Mouse (Mus musculus) fat pad, adult 2 months (tissue): ENCODE measurements around the gene Cadm2.

Source experiments
- DNase-seq: peaks from one replicate; pipeline ENCODE4 v3.0.0-alpha.2; 2011; ENCODE audit warnings: low read depth, low spot score; ENCODE audit errors: extremely low read depth

Gene Cadm2

DNA sequence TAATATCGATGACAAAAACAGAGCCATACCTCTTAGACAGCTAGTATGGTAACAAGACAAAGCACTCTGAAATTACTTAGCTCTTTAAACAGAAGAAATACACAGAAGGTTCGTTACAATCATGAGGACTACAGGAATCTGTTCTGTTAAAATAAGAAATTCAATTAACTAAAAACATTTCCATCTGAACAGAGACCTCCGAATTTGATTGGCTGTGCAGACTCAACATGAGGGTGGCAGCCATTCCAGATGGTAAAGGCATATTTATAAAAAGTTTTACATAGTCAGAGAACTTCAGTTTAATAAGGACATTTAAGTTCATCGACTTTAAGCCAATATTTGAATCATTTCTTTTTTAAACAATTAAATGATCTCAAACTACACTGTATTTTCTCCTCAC is 105.2 kb downstream of the Cadm2 start:
- DNase-seq, result no peak

DNA sequence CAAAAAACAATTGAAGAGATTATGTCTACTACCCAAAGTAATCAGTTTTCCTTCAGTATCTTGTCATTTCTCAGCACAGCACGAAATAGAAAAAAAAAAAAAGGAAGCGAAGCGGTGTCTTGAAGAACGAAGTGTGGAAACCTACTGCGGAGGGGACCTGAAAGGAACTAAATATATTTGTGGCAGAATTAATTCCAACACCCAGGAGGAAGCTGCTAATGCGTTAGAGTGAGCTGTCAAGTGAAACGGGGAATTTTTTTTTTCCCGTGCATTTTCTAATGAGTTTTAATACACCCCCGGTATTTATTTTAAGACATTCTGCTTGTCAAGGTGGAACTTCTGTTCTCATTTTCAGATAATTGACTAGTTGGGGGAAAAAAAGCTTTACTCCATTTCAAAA is 111.6 kb downstream of the Cadm2 start:
- DNase-seq, result no peak

DNA sequence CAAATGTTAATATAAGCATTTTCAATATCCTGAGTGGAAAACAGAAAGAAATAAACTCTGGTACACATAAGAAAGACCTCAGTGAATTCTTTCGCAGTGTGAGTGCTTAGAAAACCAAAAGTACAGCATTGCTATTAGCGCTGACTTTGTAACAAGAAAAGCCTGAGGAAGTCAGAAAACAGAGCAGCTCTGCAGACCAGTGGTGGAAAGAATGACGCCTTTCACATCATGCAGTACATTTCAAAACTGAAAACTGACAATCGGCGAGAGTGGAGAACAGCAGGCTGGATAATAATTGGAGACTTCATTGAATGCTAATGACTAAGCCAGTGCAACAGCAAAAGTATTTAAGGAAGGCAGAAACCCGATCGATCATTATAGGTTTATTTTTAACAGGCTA is 138.2 kb downstream of the Cadm2 start:
- DNase-seq, result no peak

DNA sequence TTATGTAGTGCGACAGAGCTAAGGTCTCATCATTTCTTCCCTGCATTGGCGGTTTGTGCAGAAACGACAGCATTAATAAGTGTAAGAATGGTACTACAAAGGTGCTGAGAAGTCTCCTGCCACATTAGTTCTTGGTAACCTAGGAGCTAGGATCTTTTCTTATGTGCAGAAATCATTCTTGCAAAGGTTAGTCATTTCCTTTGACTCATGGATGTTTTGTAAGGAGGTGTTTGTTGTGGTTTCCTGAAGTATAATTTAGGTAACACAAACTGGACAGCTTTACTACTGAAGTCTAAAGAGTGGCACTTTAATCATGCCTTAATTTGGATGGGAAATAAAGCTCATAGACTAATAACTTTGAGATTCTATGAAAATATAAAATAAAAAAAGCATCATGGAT is 153.7 kb downstream of the Cadm2 start:
- DNase-seq, result no peak

DNA sequence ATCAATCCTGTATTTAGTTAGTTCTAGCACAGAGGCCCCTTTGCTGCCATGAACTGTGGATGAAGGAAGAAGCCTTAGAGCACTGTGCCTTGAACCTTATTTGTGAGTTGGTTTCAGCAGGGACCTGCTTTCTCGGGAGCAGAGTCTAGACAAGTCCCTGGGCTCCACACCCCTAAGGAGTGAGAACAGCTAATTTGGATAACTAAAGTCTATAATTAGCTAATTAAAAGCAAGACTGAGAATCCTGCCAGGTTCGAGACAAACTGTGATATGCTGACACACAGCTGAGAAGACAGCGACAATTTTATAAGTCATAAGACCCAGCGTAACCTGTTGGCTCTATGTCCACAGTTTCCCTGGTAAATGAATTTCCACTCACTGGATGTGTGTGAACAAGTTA is 184.4 kb downstream of the Cadm2 start:
- no peak for DNase-seq

DNA sequence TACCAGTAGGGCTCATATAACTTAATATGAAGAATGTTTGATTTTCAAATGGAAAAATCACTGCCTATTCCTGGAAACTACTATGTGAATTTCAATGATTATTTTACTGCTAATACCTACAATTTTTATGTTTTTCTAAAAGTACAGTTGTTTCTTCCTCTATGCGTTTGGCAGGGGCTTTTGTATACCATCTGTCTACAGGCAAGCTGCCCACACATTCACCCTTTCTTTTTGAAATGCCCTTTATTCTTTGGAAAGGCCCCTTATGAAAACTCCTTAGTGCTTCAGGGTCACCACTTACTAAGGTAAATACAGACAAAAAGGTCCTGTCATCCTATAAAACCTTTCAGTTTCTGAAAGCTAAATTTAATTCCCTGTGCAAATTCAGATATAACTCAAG is 195.3 kb downstream of the Cadm2 start:
- no peak for DNase-seq

DNA sequence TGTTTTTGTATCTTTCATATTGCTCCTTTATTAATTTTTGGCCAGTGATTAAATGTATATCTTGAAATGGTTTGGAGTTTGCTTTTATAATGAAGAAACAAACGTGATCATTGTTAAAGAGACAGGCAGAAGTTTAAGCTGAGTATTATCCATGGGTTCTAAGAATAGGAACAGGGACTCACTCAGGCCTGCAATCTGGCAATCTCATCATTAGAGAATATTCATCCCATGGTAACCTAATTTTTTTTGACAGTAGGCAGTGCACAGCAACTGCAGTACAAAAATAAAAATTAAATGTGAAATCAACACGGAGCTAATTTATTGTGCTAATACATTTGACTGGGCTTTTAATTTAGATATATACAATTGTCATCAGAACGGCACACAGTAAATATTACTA is 209.8 kb downstream of the Cadm2 start:
- DNase-seq, result no peak

DNA sequence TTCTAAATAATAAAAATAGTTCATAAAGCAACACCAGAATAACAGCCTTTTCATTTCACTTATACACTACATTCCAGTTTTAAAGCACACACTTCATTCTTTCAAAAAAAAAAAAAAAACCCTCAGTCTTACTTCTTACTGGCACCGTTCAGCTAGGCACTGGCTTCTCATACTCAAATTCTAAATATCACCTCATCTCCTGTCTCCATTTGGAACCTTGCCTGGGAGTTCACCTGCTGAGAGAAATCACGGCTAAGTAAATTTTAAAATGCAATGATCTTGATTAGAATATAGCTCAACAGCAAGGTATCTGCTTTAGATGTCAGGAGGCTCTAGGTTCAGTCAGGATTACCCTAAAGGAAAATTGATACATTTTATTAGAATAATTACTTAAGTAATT is 210.2 kb downstream of the Cadm2 start:
- no peak for DNase-seq

DNA sequence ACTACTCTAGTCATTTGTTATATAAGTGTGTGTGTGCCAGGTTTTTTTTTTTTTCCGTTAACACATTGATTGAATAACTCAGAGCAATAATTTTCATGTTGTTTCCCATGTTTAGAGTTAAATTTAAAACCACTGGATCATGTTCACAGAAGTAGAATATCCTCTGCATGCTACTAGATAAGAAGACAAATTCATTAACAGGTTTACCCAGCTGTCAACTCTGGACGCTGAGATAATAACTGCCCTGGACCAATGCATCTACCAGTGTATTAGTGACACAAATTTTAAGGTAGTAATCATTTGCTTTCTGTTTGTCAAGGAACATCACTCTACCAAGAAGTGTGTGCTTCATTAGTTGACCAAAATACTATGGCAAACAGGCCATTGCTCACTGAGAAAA is 253.0 kb downstream of the Cadm2 start:
- no peak for DNase-seq

DNA sequence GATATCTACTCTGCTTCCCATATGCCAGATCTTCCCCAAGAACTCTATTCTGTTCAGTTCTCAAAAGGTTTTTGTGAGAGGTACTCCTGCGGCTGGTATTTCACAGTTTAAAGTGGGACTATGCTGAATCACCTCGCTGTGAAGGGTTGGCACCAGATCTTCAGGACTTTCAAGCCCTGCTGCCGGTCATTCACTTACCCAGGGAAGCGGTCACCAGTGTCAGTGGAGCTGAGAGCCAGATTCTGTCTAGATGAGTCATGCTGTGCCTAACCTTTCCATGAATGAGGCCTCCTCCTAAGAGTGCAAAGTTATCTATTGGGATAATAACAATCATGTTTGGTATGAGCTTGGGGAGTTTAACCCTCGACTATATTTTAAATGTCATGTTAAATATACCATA is 272.7 kb downstream of the Cadm2 start:
- no peak for DNase-seq

DNA sequence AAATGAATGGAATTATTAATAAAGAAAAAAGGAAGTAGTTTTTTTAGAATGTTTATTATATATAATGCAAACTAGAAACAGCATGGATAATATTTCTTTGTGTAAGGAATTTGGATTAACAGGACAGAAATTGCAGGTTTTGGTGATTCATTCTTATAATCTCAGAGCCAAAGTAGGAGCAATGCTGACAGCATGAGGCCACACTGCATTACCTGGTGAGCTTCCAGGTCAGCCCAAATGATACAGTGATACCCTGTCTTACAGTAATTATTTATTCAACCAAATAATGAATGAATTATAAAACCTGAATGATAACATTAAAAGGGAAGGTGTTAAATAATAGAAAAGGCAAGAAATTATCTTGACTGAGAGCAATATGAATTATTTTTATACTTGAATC is 273.1 kb downstream of the Cadm2 start:
- no peak for DNase-seq

DNA sequence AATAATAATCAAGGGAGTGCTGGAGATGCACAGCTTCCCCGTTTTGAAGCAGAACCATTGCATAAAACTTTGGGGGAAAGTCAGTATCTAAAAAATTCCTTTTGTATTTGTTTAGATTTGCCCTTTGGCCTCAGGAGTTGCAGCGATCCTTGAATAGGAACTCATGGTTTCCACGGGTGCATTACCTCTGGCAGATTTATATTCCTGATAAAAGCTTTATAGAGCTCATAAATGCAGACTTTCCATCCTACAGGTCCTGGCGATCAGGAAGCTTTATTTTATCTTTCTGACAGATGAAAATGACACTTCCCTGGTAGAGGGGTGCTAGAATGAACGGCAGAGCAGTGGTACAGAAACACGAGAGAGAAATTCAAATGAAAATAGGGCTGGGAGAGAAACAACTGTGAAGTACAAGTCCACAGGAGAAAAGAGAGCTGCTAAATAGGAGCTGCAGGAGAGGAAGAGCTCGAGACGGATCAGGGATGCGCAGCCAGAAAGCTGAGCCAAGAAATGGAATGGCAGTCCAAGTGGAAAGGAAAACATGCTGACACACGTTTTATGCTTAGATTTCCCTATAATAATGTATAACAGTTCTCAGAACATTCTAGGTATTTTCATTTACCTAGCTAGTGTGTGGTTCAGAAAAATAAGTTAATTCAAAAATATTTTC is 274.0 kb downstream of the Cadm2 start:
- no peak for DNase-seq

DNA sequence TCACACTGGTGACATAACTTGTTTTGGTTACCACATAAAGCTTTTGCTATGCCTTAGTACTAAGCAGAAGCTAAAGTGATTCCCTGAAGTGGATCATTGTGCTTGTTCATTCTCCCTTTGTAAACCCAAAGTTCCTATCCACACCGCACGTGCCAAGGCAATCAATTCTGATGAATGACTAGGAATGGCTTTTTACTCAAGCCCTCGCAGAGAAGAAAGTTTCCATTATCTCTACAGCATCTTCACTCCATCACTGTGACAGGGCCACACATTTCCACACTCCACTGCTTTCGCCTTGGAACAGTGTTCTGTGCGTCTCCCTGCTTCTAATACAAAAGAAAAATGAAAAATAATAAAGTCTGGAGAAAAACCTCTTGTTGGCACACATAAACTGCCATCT is 276.5 kb downstream of the Cadm2 start:
- DNase-seq, result no peak

DNA sequence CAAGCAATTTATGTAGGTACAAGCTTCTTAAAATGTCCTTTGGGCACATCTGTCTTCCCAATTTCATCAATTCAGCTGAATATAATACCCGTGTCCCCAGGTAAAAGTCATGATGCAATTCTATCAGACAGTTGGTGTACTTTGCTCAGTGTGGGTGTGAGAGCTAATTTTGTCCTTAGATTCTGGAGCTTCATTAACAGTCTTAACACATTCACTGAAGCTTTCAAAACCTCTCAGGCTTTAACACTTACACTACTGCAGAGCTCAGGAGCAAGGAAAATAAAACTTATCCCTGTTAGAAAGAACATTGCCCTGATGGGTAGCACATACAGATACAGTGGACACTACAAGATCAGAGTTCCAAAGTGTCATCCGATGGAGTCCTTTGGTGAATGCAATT is 309.7 kb downstream of the Cadm2 start:
- no peak for DNase-seq

DNA sequence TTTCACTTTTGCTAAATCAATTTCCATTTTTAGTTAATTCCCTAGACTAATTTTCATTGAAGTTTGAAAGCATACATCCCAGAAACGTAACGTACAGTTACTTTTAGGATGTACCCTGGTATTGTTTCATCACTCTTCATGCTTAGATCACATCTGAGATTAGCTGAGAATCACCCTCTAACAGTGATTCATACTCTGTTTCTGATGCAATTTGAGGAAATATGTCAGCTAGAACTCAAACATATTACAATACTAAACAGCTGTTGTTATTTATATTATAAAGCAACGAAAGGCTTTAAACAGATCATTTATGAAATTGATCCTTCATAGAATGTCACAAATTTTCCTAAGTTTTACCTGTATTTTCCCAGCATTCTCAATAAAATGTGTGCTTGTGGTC is 336.0 kb downstream of the Cadm2 start:
- DNase-seq, result no peak

DNA sequence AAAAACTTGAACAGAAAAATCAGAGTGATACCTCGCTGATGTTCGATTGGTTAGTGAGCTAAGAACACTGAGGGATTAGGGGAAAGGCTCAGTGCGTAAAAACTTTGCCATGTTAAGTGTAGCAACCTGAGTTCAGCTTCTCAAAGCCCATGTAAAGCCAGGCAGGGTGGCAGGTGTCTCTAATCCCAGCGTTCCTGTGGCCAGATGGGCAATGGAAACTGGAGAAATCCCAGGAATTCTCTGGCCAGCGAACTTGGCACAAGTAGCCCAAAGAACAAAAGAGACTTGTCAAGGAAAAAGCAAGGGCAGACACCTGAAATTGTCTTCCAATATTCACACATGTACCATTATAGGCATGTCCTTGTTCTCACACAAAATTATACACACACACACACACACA is 377.1 kb downstream of the Cadm2 start:
- DNase-seq, result no peak

DNA sequence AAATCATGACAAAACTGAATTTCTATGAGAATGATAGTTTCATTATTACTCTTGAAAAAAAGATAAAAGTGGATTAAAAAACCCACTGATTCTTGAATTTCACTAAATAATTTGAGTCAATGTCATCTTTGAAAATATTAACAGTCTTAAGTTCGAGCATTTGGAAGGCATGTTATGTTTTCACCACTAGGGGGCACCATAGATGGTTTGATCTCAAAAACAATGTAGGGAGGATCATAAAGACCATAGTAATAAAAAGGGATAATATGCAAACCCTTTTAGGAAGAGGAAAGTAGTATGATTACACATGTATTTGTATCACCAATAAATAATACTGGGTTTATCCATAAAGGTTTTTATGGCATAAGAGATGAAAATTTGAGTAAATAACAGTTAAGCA is 385.8 kb downstream of the Cadm2 start:
- DNase-seq, result no peak

DNA sequence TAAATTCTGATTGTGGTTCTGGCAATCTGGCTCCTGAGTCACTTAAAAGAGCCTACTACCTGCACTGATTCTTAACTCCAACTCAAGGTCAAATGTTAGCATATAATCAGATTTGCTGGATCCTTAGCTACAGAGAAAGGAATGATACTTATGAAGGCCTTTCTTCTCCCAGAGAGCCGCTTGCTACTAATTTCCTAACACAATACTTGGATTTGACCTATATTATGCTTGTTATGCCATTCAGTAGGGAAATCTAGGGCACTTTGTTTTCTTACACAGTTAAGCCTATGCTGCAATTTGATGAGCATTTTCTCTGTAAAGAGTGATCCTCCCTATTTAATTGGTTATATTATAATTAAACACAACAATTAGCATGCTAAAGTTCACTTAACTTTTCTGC is 394.0 kb downstream of the Cadm2 start:
- DNase-seq, result no peak

DNA sequence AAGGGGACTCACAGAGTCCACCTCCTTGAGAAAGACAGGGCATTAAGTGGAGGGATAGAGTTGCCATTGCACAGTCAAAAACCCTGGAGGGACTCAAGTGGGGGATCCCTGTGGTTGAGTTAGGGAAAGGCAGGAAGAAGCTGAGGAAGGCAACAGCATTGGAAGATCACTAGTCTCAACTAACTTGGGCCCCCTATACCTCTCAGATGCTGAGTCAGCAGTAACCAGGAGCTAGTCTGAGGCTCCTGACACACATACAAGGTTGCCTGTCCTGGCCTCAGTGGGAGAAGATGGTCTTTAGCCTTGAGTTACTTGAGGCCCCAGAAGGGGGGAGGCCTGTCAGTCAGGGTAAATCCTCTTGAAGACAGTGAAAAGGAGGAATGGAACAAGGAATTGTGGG is 417.4 kb downstream of the Cadm2 start:
- DNase-seq, result no peak

DNA sequence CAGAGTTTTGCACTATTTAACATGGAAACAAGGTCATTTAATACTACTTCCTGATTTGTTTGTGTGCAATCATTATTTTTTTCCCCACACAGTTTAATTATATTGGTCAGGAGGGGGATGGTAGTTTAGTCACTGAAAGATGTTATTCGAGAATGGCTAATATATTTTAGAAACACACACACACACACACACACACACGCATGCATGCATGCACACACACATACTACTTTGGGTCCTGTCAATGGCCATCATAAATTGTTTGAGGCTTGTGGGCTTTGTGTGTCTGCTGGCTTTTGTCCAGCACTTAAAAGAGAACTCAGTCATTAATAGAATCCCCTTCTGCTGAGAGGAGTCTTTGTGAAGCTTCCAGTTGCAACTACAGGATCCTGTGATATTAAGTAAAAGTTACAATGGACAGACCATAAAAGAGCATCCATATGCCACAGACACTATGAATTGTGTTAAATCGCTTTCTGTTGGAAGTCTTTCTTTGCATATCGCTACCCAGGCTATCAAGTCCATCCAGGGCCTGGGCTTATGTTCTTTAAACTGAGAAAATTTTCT is 427.8 kb downstream of the Cadm2 start:
- no peak for DNase-seq

DNA sequence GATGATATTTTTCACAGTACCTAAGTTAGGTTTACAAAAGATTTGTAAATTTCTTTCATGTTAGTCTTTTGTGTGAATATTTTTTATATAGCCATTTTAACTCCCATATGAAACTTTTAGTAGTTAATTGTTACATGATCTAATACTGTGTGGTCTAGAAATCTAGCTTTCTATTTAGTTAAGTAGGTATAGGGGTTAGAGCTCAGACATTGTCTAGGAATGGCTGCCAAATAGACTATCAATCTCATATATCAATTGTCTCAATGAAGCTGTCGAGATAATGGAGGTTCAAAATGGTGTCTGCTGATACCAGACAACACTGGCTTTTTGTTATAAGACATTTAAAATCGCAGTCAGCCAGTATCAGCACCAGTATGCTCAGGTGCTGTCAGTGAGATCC is 428.3 kb downstream of the Cadm2 start:
- no peak for DNase-seq

DNA sequence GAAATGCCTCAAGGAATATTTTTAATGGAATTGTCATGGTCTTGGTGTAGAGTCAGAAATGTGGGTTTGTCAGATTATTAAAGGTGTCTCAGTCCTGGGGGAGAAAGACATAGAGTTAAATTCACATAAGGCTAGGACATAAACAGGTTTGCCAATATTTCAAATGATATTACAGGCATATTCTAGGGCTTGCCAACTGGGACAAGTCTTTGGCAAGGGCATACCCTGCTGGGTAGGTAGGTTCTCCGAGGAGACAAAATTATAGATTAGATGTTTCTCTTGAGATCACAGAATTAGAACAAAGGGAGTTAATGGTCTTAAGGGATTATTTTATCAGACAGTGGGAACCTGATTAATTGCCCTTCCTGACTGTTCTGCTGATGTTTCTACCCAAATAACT is 434.4 kb downstream of the Cadm2 start:
- DNase-seq, result no peak

DNA sequence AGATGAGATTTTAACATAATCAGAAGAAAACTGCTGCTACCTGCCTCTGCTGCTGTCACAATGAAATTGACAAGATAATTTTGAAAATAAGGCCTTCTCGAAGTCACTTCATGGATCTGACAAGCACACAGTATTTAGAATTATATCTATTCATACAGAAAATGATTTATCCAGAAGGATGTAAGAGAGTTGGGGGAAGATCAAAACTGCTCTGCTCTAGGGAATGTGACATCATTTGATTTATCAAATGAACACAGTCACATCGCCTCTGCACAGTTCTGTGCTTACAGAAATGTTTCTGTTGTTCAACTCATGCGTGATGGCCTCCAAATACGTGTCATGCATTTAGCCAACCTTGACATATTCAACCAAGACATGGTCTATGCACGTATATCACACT is 437.8 kb downstream of the Cadm2 start:
- DNase-seq, result no peak
